ENCODE assay signal across 8 mouse cellular contexts in the genomic region with DNA sequence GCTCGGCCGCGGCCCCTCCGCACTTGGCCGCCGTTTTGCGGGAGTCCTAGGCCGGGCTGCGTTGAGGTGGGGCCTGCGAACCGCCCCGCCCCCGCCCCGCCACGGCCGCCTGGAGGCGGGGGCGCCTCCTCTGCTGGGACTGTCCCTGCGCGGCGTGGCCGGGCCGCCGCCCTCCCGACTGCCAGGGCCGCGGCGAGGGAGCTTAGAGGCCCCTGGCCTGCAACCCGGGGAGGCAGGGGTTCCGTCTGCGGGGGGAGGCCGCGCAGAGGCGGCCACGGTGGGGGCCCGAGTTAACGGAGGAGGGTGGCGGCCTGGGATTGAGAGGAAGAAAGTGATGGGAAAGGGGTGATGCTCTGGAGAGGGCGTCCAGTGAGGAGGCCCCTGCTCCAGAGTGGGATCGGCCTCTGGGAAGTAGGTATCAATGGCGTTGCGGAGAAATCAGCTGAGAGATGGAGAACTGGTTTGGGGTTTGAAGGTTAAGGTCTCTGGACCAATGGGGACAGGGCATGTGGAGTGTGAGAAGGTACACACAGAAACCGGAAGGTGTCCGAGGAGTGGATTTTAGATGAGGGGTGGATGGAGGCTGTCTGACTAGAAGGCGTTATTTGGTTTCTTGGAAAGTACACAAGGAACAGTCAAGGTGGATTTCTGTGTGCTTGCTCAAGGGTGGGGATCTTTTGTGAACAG. TPM values are rescaled to one million over a fixed set of nuclear protein-coding genes. Genes with fewer than 3 reads are reported as not detected.
DNase-seq lines count a peak whose midpoint lies in the region; ATAC-seq lines count a peak whose summit lies in the region.

No protein-coding gene starts in this region.

- intact Hi-C loops in heart, postnatal 25 days (cut with DNase I) = loop anchor here (10.0 kb wide), 1 partner anchor 139 kb away; no protein-coding TSS in a partner anchor

- H3K27me3 ChIP-seq in heart, embryonic 13.5 days (replicated peaks) = no peaks in the 10 kb centered on the region
- H3K27me3 ChIP-seq in hindbrain, embryonic 16.5 days (replicated peaks; ENCODE audit: control insufficient read depth, insufficient read depth, low read length) = no peaks in the 10 kb centered on the region

- peaks cover 30% of the 10 kb centered on the region for H3K4me1 ChIP-seq in heart, embryonic 13.5 days
- H3K4me1 ChIP-seq in hindbrain, embryonic 16.5 days (ENCODE audit: control insufficient read depth, insufficient read depth, low read depth, low read length) = peaks cover 17% of the 10 kb centered on the region

- 1% methylated on average over 45 of the region's 45 CpGs for WGBS in heart, embryonic 13.5 days
- WGBS in hindbrain, embryonic 16.5 days = under 1% methylated on average over 37 of the region's 45 CpGs
- WGBS in macrophage (ENCODE audit: missing documents) = 0% methylated on average over 43 of the region's 45 CpGs

- H3K9ac ChIP-seq in heart, embryonic 13.5 days = peak overlapping the region; percentile 92
- peak overlapping the region; percentile 97 for H3K9ac ChIP-seq in hindbrain, embryonic 16.5 days (ENCODE audit: low read depth, low read length)

- peak overlapping the region; percentile 90 for H3K27ac ChIP-seq in heart, embryonic 13.5 days (replicated peaks)
- peak overlapping the region; percentile 88 for H3K27ac ChIP-seq in hindbrain, embryonic 16.5 days (ENCODE audit: low read depth, low read length)
- H3K27ac ChIP-seq in macrophage = peak overlapping the region; percentile 46

- H3K36me3 ChIP-seq in heart, embryonic 13.5 days = no peaks in the 10 kb centered on the region
- no peaks in the 10 kb centered on the region for H3K36me3 ChIP-seq in hindbrain, embryonic 16.5 days (ENCODE audit: control insufficient read depth, insufficient read depth, low read length)
- H3K36me3 ChIP-seq in macrophage (ENCODE audit: inconsistent target) = no peaks in the 10 kb centered on the region

- DNase-seq in heart, postnatal 25 days (ENCODE audit: low spot score) = no peak
- DNase-seq in embryo, embryonic 10.5 days (ENCODE audit: low spot score) = peak; percentile 68
- DNase-seq in yolk sac, embryonic 10.5 days (ENCODE audit: low spot score) = peak; percentile 12
- DNase-seq in ovary, postnatal 14 days (ENCODE audit: low spot score) = no peak

- peak overlapping the region; percentile 86 for H3K4me3 ChIP-seq in heart, embryonic 13.5 days
- peak overlapping the region; percentile 73 for H3K4me3 ChIP-seq in hindbrain, embryonic 16.5 days (ENCODE audit: low read length)
- H3K4me3 ChIP-seq in macrophage (ENCODE audit: inconsistent target) = peak overlapping the region; percentile 87

- no peaks in the 10 kb centered on the region for H3K9me3 ChIP-seq in heart, embryonic 13.5 days
- no peaks in the 10 kb centered on the region for H3K9me3 ChIP-seq in hindbrain, embryonic 16.5 days (ENCODE audit: control insufficient read depth, low read length)

- peaks cover 49% of the 10 kb centered on the region for H3K79me2 ChIP-seq in macrophage (ENCODE audit: inconsistent target)

- ATAC-seq in heart, embryonic 13.5 days (ENCODE audit: extremely low read depth, insufficient number of reproducible peaks, low FRiP score, low TSS enrichment) = peak; percentile 76
- peak; percentile 47 for ATAC-seq in CD4-positive, CD25-positive, alpha-beta regulatory T cell, adult 4 months
- ATAC-seq in hindbrain, embryonic 16.5 days = peak; percentile 79

- peak overlapping the region; percentile 79 for H3K4me2 ChIP-seq in heart, embryonic 13.5 days
- peak overlapping the region; percentile 66 for H3K4me2 ChIP-seq in hindbrain, embryonic 16.5 days (ENCODE audit: low read length)

RNA-seq across cellular contexts. Expression of gene Far1, which starts 0.5 kb away (rescaled TPM):
- 46.0 and 46.9 TPM in 2 replicates for polyA plus RNA-seq in heart, embryonic 13.5 days (2015; fragmentation: Nextera tagmentation; extraction: Ambion mirVana)
- total RNA-seq in heart, postnatal 25 days (2021) = 10 to 100 TPM; 23.6 to 25.2 TPM
- 10 to 100 TPM; 71.7 to 87.3 TPM for polyA plus RNA-seq in CD4-positive, CD25-positive, alpha-beta regulatory T cell, adult 4 months (2017; shearing (Covaris generic))
- polyA plus RNA-seq in hindbrain, embryonic 16.5 days (2015; fragmentation: Nextera tagmentation; extraction: Ambion mirVana) = 59.5 and 63.3 TPM in 2 replicates
- 100 to 1,000 TPM; 112 to 344 (median 212) TPM for total RNA-seq in macrophage (2018; cell fraction: chromatin; rRNA removed)
- 10 to 100 TPM; 21.3 to 53.5 (median 37.9) TPM for total RNA-seq in macrophage (2018; cell fraction: cytosol; rRNA removed)
- total RNA-seq in macrophage (2018; cell fraction: nucleus; rRNA removed) = 100 to 1,000 TPM in 18 of 26 experiments, 10 to 100 TPM in 8; 61.4 to 282 (median 124) TPM
- polyA plus RNA-seq in macrophage (2018) = 32.2 to 49.7 TPM (median 37.7 TPM) in 3 replicates

Comparison
In these comparisons a context has a peak if more than half of its experiments do, and no peak if none do; other contexts are left out.
1. DNase-seq: peak in embryo, embryonic 10.5 days (single experiment) and yolk sac, embryonic 10.5 days (single experiment); none in heart, postnatal 25 days (single experiment) and ovary, postnatal 14 days (single experiment).
2. Peak in every context shown above with its lines, with median percentiles within 50 percentile points of each other: ATAC-seq, H3K27ac ChIP-seq and H3K4me3 ChIP-seq.